9 mouse cellular contexts compared by ENCODE assay signal in genomic region chr5:65538829-65539228, GRCm38 (mm10). TPM values are rescaled to one million over a fixed set of nuclear protein-coding genes. Genes with fewer than 3 reads are reported as not detected.
DNase-seq lines count a peak whose midpoint lies in the region; ATAC-seq lines count a peak whose summit lies in the region.
"Had no signal": no experiment of that assay in that cellular context is flagged by ENCODE, and none has a peak within 500 bp of the region (broad histone marks: within the 10 kb centered on the region; RNA-seq: fewer than 3 reads in every experiment).

No protein-coding gene starts in this region.

- peak overlapping the region; percentile 62 for H3K4me2 ChIP-seq in lung, embryonic 16.5 days (ENCODE audit: low read depth, low read length)
- H3K4me2 ChIP-seq in forebrain, embryonic 11.5 days (ENCODE audit: low read depth, low read length, severe bottlenecking) = peak overlapping the region; percentile 43
- peak overlapping the region; percentile 58 for H3K4me2 ChIP-seq in limb, embryonic 13.5 days (replicated peaks)
- peak overlapping the region; percentile 59 for H3K4me2 ChIP-seq in stomach, embryonic 16.5 days (ENCODE audit: low read depth, low read length)

- WGBS in lung, embryonic 16.5 days = 26% methylated on average over 4 of the region's 4 CpGs
- 27% methylated on average over 4 of the region's 4 CpGs for WGBS in forebrain, embryonic 11.5 days
- 55% methylated on average over 4 of the region's 4 CpGs for WGBS in limb, embryonic 13.5 days
- WGBS in stomach, embryonic 16.5 days = 20% methylated on average over 4 of the region's 4 CpGs

- H3K9ac ChIP-seq in lung, embryonic 16.5 days (ENCODE audit: low read length) = peak overlapping the region; percentile 45; the same call in 1 of the 2 replicates
- no peak overlapping the region for H3K9ac ChIP-seq in forebrain, embryonic 11.5 days (ENCODE audit: low read length)
- H3K9ac ChIP-seq in limb, embryonic 13.5 days = no peak overlapping the region
- H3K9ac ChIP-seq in stomach, embryonic 16.5 days (ENCODE audit: low read length) = no peak overlapping the region

- no peak overlapping the region for H3K27ac ChIP-seq in lung, embryonic 16.5 days (ENCODE audit: low read length)
- no peak overlapping the region for H3K27ac ChIP-seq in forebrain, embryonic 11.5 days (ENCODE audit: low read depth, low read length)
- H3K27ac ChIP-seq in limb, embryonic 13.5 days = no peak overlapping the region
- no peak overlapping the region for H3K27ac ChIP-seq in stomach, embryonic 16.5 days (ENCODE audit: low read length)

- H3K36me3 ChIP-seq in lung, embryonic 16.5 days (ENCODE audit: control insufficient read depth, insufficient read depth, low read length) = no peaks in the 10 kb centered on the region
- H3K36me3 ChIP-seq in forebrain, embryonic 11.5 days (ENCODE audit: control insufficient read depth, insufficient read depth, low read length) = no peaks in the 10 kb centered on the region
- H3K36me3 ChIP-seq in limb, embryonic 13.5 days = no peaks in the 10 kb centered on the region
- H3K36me3 ChIP-seq in stomach, embryonic 16.5 days (ENCODE audit: control insufficient read depth, insufficient read depth, low read length) = no peaks in the 10 kb centered on the region

- H3K4me1 ChIP-seq in lung, embryonic 16.5 days (replicated peaks; ENCODE audit: control insufficient read depth, insufficient read depth, low read length) = peaks cover 14% of the 10 kb centered on the region
- H3K4me1 ChIP-seq in forebrain, embryonic 11.5 days (replicated peaks; ENCODE audit: control insufficient read depth, insufficient read depth, low read length) = no peaks in the 10 kb centered on the region; the same call in 1 of the 2 replicates
- peaks cover 19% of the 10 kb centered on the region for H3K4me1 ChIP-seq in limb, embryonic 13.5 days
- H3K4me1 ChIP-seq in stomach, embryonic 16.5 days (ENCODE audit: control insufficient read depth, insufficient read depth, low read length) = peaks cover 12% of the 10 kb centered on the region

- ATAC-seq in lung, embryonic 16.5 days (ENCODE audit: low read depth) = no peak
- no peak for ATAC-seq in forebrain, embryonic 11.5 days (replicated peaks; ENCODE audit: low FRiP score)
- ATAC-seq in limb, embryonic 13.5 days (ENCODE audit: low FRiP score, low read depth) = no peak
- no peak for ATAC-seq in stomach, embryonic 16.5 days (ENCODE audit: insufficient read depth, low FRiP score)

- no peak for DNase-seq in lung, postnatal 14 days
- DNase-seq in forebrain, embryonic 11.5 days (ENCODE audit: low spot score) = no peak
- no peak for DNase-seq in spleen, postnatal 14 days (ENCODE audit: low spot score in 2 of 2)
- DNase-seq in cerebellum, postnatal 10 days = no peak
- DNase-seq: spleen, adult 18-20 months had no signal

- H3K4me3 ChIP-seq in lung, embryonic 16.5 days (ENCODE audit: low read length) = peak overlapping the region; percentile 34
- peak overlapping the region; percentile 13; the same call in 1 of the 2 replicates for H3K4me3 ChIP-seq in forebrain, embryonic 11.5 days (ENCODE audit: low read depth, low read length)
- peak overlapping the region; percentile 34 for H3K4me3 ChIP-seq in limb, embryonic 13.5 days
- peak overlapping the region; percentile 32 for H3K4me3 ChIP-seq in stomach, embryonic 16.5 days (replicated peaks; ENCODE audit: low read length)

- H3K27me3 ChIP-seq in lung, embryonic 16.5 days (ENCODE audit: control insufficient read depth, insufficient read depth, low read depth, low read length) = no peaks in the 10 kb centered on the region
- no peaks in the 10 kb centered on the region for H3K27me3 ChIP-seq in forebrain, embryonic 11.5 days (ENCODE audit: control insufficient read depth, insufficient read depth, low read length)
- H3K27me3 ChIP-seq in limb, embryonic 13.5 days = no peaks in the 10 kb centered on the region
- no peaks in the 10 kb centered on the region for H3K27me3 ChIP-seq in stomach, embryonic 16.5 days (ENCODE audit: control insufficient read depth, insufficient read depth, low read length)

- no peaks in the 10 kb centered on the region for H3K9me3 ChIP-seq in lung, embryonic 16.5 days (ENCODE audit: control insufficient read depth, low read length)
- no peaks in the 10 kb centered on the region for H3K9me3 ChIP-seq in forebrain, embryonic 11.5 days (ENCODE audit: control insufficient read depth, low read length)
- no peaks in the 10 kb centered on the region for H3K9me3 ChIP-seq in limb, embryonic 13.5 days
- no peaks in the 10 kb centered on the region for H3K9me3 ChIP-seq in stomach, embryonic 16.5 days (replicated peaks; ENCODE audit: control insufficient read depth, low read length)

RNA-seq across cellular contexts. Expression of gene Ube2k, which starts 1.8 kb away (rescaled TPM):
- polyA plus RNA-seq in lung, embryonic 16.5 days (2015; fragmentation: Nextera tagmentation; extraction: Ambion mirVana) = 133 and 146 TPM in 2 replicates
- 142 and 143 TPM in 2 replicates for polyA plus RNA-seq in forebrain, embryonic 11.5 days (2014; fragmentation: Nextera tagmentation; extraction: Ambion mirVana)
- polyA plus RNA-seq in limb, embryonic 13.5 days (2015; fragmentation: Nextera tagmentation; extraction: Ambion mirVana) = 197 and 215 TPM in 2 replicates
- polyA plus RNA-seq in stomach, embryonic 16.5 days (2015; fragmentation: Nextera tagmentation; extraction: Ambion mirVana) = 145 and 155 TPM in 2 replicates

RNA-seq across cellular contexts. Expression of gene Smim14, which starts 1.8 kb away (rescaled TPM):
- polyA plus RNA-seq in lung, embryonic 16.5 days (2015; fragmentation: Nextera tagmentation; extraction: Ambion mirVana) = 104 and 121 TPM in 2 replicates
- 71.9 and 79.9 TPM in 2 replicates for polyA plus RNA-seq in forebrain, embryonic 11.5 days (2014; fragmentation: Nextera tagmentation; extraction: Ambion mirVana)
- 113 and 116 TPM in 2 replicates for polyA plus RNA-seq in limb, embryonic 13.5 days (2015; fragmentation: Nextera tagmentation; extraction: Ambion mirVana)
- polyA plus RNA-seq in stomach, embryonic 16.5 days (2015; fragmentation: Nextera tagmentation; extraction: Ambion mirVana) = 187 and 192 TPM in 2 replicates

RNA-seq across cellular contexts. Expression of gene Gm43552, which starts 46.2 kb away (rescaled TPM):
- polyA plus RNA-seq in lung, embryonic 16.5 days (2015; fragmentation: Nextera tagmentation; extraction: Ambion mirVana) = not detected in 2 replicates
- not detected in 2 replicates for polyA plus RNA-seq in forebrain, embryonic 11.5 days (2014; fragmentation: Nextera tagmentation; extraction: Ambion mirVana)
- not detected in 2 replicates for polyA plus RNA-seq in limb, embryonic 13.5 days (2015; fragmentation: Nextera tagmentation; extraction: Ambion mirVana)
- not detected in 2 replicates for polyA plus RNA-seq in stomach, embryonic 16.5 days (2015; fragmentation: Nextera tagmentation; extraction: Ambion mirVana)
- polyA plus RNA-seq: large intestine, adult 2 months had no signal
